Mouse (Mus musculus): ENCODE data around the gene Prkca.
A peak's percentile ranks its signal among the peaks of the same experiment; 100 is the strongest.

The Prkca gene

DNA sequence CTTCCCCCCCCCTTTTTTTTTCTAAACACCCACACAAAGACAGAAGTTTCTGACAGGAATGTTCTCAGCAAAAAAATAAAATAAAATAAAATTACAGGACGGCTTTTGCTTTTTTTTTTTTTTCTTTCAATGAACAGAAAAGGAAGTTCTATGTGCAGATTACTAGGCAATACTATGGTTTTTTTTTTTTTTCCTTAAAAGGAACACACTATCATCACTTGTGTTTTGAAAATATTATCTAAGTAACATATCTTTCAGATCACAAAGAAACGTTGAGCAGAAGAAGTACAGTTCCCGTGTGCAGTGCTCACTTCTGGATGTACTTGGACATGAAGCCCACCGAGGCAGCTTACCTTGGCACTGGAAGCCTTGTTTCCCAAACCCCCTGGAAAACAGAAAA is 3.4 kb downstream of the Prkca start:
- DNase-seq (ENCODE audit: low read depth): peak; percentile 21

DNA sequence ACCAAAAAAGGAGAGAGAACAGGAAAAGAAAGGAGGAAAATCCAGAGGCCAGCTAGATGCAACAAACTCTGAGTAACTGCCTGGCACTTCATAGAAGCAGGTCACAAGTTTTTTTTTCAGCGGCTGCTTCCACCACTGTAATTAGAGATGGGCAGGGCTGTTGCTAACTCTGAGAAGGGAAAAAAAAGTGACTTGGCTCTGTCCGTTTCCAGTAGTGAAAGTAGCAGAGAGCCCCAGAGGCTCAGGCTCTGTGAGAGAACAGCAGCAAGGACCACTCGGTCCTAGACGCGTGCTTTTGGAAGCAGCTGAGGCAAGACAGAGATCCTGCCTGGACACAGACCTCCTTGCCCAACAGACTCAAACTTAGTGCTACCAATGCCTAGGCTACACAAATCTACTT is 7.3 kb downstream of the Prkca start:
- no peak for DNase-seq (ENCODE audit: low read depth)

DNA sequence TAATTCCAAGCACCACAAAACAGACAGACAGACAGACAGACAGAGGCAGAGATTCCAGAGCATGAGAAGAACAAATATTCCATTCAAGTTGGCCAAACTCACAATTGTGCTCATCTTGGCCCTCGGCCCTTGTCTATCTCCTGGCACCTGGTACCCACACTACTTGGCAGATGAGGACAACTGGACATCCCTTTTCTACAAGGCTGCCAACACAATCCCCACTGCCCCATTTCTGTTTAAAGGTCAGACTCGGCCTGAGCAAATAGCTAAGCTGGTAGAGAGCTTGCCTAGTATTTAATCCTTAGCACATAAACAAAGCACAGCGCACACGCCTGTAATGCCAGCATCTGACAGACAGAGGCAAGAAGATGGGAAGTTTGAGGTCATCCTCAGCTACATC is 8.2 kb downstream of the Prkca start:
- DNase-seq (ENCODE audit: low read depth): no peak

DNA sequence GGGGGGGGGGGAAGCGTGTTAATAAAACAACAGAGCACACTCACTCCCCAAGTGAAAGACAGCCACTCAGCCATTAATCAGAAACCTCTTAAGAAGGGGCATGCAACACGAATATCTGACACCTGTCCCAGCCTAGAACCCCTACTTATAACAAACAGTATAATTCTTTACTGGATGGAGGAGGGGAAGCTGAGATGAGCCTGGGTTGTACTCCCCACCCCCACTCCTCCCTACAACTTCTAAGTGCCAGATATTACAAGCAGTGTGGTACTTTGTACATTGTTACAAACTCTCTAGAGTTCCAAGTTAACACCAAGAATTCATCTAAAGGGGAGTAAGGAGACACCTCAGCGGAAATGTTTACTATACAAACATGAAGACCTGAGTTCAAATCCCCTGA is 9.1 kb downstream of the Prkca start:
- DNase-seq (ENCODE audit: low read depth): no peak

DNA sequence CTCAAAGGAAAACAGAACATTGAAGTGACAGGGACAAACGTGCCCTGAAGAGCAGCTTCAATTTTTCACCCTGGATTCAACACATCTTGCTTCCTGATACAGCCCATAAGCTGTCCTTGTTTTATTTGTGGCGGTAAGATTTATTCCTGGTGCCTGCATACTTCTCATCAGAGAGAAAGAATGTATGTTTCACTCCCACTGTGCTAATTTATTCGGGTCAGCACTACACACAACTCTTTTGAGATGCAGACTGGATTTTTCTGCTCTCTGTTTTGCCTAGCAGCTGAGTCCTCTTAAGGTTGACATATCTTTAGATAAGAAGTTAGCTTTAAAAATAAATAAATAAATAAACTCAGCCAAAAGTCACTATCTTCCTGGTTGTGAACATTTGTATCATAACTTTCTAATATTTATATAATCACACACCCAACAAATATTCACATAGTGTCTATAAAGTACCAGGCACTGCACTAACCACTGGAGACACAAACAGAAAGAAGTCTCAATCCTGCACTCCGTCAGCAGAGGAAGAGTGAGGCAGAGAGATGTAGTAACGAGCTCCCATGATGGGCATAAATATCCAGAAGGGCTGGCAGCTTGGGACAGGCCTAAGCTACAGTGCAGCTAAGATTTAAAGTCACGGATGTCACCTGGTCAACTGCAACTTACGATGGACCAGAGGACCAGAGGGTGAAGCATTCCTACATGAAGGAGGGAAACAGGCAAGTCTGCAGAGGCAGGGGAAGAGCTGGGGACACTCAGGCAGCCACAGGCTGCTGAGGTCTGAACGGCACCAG is 9.9 kb downstream of the Prkca start:
- DNase-seq (ENCODE audit: low read depth): no peak

DNA sequence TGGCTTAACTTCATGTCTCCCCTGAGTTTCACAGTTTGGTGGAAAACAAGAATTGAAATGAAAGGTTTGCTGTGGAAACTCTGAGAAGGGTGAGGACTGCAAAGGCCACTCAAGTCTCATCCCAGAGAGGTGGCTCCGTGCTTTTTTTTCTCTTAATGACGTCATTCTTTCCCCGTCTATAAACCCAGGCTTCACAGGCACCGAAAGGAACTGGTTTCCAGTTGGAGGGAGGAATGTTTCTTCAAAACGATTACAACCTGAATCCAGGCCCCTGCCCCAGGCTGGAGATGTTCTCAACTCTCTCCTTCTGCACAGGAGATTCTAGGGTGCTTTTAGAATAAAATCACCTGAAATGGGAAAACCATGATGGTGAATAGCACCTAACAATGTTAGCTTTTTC is 10.7 kb downstream of the Prkca start:
- DNase-seq (ENCODE audit: low read depth): no peak

DNA sequence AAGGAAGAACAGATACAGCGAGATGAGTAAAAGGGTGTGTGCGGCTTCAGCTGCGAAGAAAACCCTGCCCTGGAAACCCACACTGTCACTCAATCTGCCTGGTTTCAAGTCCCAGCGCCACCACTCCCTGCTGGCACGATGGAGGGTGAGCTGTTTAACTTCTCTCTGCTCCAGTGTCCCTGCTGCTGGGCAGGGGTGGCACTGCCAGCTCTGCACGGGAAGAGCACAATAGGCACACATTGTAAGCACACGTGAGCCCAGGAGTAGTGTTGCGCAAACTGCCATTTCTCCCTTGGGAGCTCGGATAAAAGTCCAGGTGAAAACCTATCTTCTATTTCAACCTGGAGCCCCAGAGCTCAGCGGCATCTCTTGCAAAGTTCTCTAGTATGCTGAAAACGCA is 12.9 kb downstream of the Prkca start:
- no peak for DNase-seq (ENCODE audit: low read depth)

DNA sequence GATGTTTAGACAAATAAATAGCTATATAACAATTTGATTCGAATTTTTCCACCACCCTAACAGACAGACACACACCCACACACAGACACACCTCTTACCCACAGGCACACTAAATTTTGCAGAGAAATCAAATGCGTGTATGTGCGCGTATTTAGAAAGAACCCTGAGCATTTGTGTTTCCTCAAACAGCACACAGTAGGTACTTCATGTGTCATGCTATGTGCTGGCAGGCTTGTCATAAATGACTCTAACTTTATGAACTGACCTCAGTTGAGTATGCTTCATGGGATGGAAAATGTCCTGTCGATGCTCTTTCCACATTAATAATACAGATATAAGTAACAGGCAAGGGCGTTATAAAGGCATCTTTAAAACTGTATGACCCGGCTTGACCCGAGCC is 17.8 kb downstream of the Prkca start:
- DNase-seq (ENCODE audit: low read depth): no peak

DNA sequence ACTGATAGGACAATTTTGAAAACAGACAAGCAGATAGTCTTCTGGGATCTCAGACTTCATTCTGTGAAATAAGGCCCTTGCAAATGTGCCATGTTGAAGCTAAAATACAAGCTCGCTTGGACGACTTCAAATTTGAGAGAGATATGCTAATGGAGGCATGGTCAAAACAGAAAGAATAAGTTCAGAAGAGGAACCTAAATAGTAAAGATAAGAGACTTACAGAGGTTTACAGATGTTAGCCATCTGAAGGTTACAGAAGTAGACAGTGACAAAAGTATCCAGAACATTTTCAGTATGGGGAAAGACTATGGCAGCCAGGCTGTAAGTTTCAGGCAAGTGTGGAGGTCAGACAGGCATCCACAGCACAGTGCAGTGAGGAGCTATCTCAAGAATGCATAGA is 21.6 kb downstream of the Prkca start:
- no peak for DNase-seq (ENCODE audit: low read depth)

DNA sequence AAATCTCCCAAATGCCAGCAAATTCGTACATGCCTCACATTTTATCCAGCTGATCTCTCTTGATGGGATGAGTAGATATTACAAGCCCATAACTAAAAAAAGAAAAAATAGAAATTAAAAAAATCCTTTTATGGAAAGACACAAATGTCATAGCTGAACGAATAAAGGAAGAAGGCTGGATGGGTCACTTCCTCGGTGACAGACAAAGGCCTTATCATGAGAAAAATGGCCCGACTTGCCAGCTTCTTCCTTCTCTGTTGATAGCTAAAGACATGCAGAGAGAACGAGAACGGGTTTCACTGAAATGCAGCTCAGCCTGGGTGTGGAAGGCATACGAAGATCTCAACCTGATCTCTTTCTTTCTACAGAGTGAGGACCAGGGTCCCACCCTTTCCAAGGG is 23.2 kb downstream of the Prkca start:
- no peak for DNase-seq (ENCODE audit: low read depth)

DNA sequence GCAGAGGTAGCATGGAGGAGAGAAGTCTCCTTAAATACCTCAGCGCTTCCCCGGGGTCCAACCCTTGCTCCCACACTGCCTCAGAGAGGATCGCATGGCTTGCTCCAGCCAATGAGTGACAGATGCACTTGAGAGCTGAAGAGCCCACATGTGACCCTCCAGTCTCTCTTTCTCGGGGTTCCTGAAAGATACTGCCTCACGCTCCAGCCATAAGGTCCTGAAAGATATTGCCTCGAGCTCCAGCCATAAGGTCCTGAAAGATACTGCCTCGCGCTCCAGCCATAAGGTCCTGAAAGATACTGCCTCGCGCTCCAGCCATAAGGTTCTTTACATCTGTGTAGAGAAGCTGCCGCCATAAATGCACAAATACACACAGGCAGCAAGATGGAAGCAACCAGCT is 24.6 kb downstream of the Prkca start:
- no peak for DNase-seq (ENCODE audit: low read depth)

DNA sequence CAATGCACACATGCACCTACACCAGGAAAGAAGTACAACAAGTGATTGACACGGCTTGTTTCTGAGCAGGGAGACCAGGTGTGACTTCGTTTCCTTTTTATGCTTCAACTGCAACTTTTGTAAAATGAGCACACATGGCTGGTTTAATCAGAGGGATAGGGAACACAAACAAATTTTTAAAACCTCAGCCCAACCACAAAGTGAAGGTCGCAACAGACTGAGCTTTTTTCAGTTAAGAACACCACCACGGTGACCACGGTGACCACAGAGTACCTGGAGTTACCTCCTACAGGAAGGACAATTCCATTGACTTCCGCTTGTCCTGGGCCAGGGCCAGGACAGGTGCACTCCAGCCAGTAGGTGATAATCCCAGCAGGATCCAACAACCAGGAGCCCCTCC is 25.9 kb downstream of the Prkca start:
- DNase-seq (ENCODE audit: low read depth): no peak

DNA sequence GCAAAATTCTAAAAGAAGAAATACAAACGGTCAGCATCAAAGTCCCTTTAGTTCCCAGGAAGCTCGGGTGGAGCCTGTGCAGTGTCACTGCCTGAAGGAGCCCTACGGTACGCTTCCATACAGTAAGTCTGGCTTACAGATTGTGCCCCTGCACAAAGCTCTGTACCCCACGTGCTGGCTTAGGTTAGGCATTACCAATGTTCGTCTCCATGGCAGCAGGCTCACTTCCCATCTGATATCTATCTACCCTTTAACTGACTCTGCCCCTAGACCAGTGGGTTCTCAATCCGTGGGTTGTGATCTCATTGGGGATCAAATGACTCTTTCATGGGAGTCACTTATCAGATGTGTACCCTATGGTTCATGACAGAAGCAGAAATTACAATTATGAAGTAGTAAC is 28.0 kb downstream of the Prkca start:
- no peak for DNase-seq (ENCODE audit: low read depth)

DNA sequence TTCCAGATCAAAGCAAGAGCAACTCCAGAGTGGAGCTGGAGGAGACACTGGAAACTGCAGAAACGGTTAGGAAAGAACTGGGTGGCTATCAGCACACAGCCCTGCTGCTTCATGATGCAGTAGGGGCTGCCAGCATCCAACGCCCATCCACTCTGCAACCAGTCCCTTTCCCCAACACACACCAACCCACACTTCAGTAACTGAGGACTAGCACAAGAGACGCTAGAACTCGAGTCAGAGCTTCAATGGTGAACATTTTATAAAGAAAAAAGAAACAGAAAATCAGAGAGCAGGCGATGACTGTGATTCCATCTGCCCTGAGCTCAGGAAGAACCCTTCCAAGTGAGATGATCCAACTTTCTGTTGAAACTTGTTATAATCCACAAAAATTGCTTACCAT is 31.2 kb downstream of the Prkca start:
- DNase-seq (ENCODE audit: low read depth): no peak

DNA sequence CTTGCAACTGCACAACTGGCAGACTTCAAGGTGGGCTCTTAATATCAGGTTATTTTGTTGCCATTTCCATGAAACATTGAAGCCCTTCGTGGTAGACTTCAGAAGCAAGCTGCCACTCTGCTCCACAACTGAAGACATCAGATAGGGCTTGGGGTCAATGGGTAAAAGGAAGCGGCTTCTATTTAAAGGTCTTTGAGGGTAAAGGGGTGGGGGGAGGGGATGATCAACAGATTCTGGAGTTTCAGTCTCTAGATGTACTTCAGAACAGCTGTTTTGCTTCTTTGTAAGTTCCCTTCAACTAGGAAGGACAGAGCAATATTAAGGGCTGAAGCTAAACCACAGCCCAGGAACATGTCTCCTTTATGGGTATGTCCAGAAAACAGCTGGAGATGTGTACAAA is 31.8 kb downstream of the Prkca start:
- DNase-seq (ENCODE audit: low read depth): peak; percentile 37

DNA sequence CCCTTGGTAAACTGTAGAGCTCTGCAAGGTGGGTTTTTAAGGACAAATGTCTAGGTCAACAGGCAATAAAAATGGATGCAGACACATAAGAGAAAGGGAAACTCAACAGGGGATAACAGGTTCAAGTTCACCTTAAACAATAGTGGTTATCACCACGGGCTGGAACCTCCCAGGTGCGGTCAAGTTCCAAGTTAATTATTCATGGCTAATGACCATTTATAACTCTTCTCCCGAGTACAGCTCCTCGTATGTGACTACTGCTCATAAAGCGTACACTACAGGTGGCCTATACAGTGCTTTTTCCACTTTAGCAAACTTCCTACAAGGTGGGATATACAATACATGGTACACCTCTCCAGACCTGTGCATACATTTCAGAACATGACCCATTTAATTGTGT is 33.9 kb downstream of the Prkca start:
- DNase-seq (ENCODE audit: low read depth): no peak

DNA sequence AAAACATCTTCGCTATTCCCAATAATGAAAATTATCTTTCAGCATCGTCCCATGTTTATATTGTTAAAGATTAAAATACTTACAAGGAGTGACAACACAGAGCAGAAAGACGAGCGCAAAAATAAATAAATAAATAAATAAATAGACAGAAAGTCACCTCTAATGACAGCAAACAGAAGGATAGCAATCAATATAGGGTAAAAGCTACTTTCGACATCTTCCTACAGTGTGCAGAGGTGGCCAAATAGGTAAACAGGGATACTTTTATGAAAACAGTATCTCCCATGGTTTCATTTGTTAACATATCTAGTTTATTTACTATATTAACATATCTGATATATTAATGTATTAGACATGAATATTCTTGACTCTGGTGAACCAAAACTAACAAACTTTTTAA is 35.5 kb downstream of the Prkca start:
- no peak for DNase-seq (ENCODE audit: low read depth)

DNA sequence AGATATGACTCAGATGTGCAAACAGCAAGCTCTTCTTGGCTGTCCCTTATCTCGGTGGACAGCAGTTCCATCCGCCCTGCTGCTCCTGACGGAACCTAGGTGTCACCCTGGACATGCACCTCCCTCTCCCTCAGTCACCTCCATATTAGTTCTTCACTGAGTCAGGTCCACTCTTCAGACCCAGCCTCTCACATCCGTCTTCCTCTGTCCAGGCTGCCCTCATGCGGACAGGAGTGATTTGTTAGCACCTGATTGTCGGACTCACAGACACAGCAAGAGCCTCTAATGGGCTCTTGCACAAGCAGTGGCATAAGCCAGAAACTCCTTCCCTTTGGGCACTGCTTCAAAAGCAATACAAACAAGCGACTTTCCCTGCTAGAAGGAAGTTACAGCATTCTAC is 36.5 kb downstream of the Prkca start:
- no peak for DNase-seq (ENCODE audit: low read depth)

DNA sequence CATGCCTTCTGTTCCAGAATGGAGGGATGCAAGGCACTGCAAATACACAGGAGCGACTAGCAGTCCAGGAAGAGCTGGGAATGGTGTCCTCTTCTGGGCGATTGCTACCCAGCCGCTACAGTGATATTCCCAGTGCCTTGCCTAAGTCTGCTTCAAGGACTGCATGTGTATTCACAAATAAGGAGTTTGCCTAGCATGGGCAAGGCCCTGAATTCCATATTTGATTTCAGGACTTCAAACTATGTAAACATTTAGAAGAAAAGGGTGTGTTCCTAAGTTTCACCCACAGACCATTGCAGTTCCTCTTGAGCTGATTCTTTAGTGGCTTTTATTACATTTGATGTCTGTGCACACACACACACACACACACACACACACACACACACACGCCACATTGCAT is 39.9 kb downstream of the Prkca start:
- no peak for DNase-seq (ENCODE audit: low read depth)

DNA sequence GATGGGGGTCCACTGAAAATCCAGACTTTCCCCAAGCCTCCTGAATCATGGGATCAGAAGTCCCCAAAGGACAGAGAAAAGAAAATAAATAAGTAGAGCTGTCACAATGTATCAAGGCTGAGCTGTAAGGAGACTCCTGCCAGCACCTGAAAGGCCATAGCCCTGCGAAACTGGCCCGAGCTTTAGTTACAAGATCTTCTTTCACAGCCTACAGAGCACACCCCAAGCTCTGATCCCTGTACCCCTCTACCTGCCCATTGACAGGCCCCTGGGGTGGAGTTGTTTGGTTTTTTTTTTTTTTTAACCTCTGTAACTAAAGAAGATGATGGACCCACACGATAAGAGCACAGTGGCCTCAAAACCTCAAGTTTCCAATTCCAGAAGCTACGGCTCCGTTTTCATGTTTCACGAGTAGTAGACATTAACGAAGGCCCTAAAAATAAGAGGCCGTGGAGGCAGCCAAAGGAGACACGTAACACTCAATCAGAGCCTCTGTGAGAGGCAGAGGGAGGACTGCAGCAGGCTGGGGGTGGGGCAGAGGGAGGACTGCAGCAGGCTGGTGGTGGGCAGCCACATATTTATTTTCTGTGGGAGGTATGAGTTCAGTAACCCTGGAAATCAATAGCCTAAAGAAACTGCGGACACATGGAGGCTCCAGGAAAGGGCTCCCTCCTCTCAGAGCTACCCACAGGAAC is 41.8 kb downstream of the Prkca start:
- DNase-seq (ENCODE audit: low read depth): no peak

DNA sequence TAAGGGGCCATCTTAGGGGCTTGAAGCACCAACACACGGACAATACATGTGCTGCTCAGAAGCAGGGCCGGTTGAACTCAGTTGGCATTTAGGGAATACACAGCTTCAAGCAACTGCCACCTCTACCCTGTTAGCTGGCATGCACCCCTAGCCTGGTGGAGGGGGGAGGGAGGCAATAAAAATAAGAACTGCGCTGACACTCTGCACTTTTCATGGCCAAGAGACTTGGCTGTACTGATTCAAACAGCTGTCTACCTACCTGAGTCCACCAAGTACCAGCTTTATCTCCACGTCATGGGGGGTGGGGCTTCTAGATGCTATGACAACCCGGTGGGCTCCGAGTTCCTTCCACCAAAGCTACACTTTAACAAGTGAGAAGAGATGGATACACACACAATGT is 42.7 kb downstream of the Prkca start:
- no peak for DNase-seq (ENCODE audit: low read depth)

DNA sequence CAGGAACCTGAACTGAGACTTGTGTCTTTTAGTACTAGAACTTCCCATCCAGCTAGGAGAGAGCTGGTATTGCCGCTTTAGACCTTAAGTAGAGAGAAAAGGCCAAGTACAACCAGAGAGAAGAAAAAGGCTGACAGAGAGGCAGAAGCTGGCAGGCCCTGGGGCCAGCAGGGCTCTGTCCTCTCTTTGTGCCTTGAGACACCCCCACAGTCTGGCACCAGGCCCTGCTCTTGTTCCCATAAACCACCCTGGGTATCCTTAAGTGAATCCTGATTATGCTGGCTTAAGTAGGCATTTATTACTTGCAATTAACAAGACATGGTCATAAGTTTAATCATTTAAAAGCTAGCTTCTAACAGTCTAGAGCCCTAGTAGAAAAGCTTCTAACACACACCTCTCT is 43.3 kb downstream of the Prkca start:
- no peak for DNase-seq (ENCODE audit: low read depth)

DNA sequence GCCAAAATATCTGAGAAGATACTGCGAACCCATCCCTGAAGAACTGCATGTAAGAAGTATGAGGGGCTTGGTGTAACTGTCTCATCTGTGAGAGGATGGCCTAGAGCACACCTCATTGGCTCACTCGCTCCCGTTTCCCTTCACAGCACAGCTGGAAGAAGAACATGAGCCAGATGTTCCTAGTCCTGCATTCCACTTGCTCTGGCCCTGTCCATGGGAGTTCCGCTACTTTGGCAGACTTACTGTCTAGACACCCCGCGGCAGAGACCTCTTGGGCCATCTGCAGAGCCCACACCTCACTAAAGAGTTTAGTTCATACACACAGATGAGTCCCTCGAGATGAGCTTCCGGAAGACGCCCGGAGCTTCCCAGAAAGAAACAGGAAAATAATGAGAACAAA is 43.8 kb downstream of the Prkca start:
- no peak for DNase-seq (ENCODE audit: low read depth)

DNA sequence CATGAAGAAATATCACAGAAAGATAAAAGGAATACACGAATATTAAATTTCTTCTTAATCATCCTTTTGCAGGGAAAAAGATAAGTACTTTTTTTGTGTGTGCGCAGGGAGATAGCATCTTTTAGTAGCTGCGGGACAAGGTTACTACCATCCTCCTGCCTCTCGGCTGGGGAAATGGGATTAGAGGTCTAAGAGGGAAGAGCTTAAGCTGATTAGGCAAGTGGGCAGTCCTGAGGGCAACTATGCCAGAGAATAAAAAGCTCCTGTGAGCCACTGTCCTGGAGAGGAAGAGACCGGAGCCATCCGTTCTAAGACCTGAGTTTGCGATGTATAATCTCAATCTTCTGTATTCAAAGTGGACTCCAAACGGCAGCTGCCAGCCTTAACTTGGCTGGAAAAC is 45.8 kb downstream of the Prkca start:
- no peak for DNase-seq (ENCODE audit: low read depth)
